Mouse (Mus musculus) spleen, postnatal 14 days (tissue): Measurements from ENCODE around the gene Palld.

Source experiments
- DNase-seq, 2 experiments: peaks; one replicate each; pipeline ENCODE4 v3.0.0; 2021 to 2022; ENCODE audit warnings: low spot score in 2 of 2

The Palld gene

GRCm38 (mm10) chr8:61866920-61867319 is 35.6 kb downstream of the Palld start:
- DNase-seq = no peak

- DNase-seq = no peak
Measured at GRCm38 (mm10) chr8:61865365-61865764, 37.1 kb downstream of the Palld start.

GRCm38 (mm10) chr8:61851270-61851669 is 51.2 kb downstream of the Palld start:
- DNase-seq = no peak

- no peak for DNase-seq
Measured at GRCm38 (mm10) chr8:61848581-61849162, 53.8 kb downstream of the Palld start.

- DNase-seq = no peak
Measured at GRCm38 (mm10) chr8:61847494-61847893, 55.0 kb downstream of the Palld start.

GRCm38 (mm10) chr8:61844992-61845391 is 57.5 kb downstream of the Palld start:
- no peak for DNase-seq

- DNase-seq = no peak
Measured at GRCm38 (mm10) chr8:61844575-61844974, 57.9 kb downstream of the Palld start.

- no peak for DNase-seq
Measured at GRCm38 (mm10) chr8:61843776-61844175, 58.7 kb downstream of the Palld start.

- no peak for DNase-seq
Measured at GRCm38 (mm10) chr8:61833211-61833610, 69.3 kb downstream of the Palld start.

GRCm38 (mm10) chr8:61831944-61832343 is 70.5 kb downstream of the Palld start:
- no peak for DNase-seq

- DNase-seq = no peak
Measured at GRCm38 (mm10) chr8:61830821-61831220, 71.7 kb downstream of the Palld start.

GRCm38 (mm10) chr8:61824563-61824962 is 77.9 kb downstream of the Palld start:
- no peak for DNase-seq

- DNase-seq = no peak
Measured at GRCm38 (mm10) chr8:61823157-61823556, 79.3 kb downstream of the Palld start.

- no peak for DNase-seq
Measured at GRCm38 (mm10) chr8:61803764-61804163, 98.7 kb downstream of the Palld start.

- DNase-seq = no peak
Measured at GRCm38 (mm10) chr8:61802840-61803239, 99.7 kb downstream of the Palld start.

- no peak for DNase-seq
Measured at GRCm38 (mm10) chr8:61797391-61797947, 105.0 kb downstream of the Palld start.

- DNase-seq = no peak
Measured at GRCm38 (mm10) chr8:61796537-61797050, 105.9 kb downstream of the Palld start.

GRCm38 (mm10) chr8:61789946-61790345 is 112.5 kb downstream of the Palld start:
- no peak for DNase-seq

- no peak for DNase-seq
Measured at GRCm38 (mm10) chr8:61789289-61789688, 113.2 kb downstream of the Palld start.

- no peak for DNase-seq
Measured at GRCm38 (mm10) chr8:61782931-61783491, 119.5 kb downstream of the Palld start.

GRCm38 (mm10) chr8:61780652-61781257 is 121.7 kb downstream of the Palld start:
- DNase-seq = no peak

- no peak for DNase-seq
Measured at GRCm38 (mm10) chr8:61778194-61778593, 124.3 kb downstream of the Palld start.

- no peak for DNase-seq
Measured at GRCm38 (mm10) chr8:61776560-61776959, 125.9 kb downstream of the Palld start.
